Mouse (Mus musculus) G1E (cell line): ENCODE data around the gene Mark2. TPM values are rescaled to one million over a fixed set of nuclear protein-coding genes. Genes with fewer than 3 reads are reported as not detected.

ENCODE experiments used
- ATAC-seq: 2 replicates; pipeline ENCODE4 v1.8.0; 2016; ENCODE audit warnings: mild to moderate bottlenecking; ENCODE audit not compliant: insufficient number of reproducible peaks, poor library complexity, low FRiP score, severe bottlenecking; ENCODE audit errors: extremely low read depth
- DNase-seq: peaks from one replicate; pipeline ENCODE4 v3.0.0; 2012; ENCODE audit warnings: low spot score
- H3K27me3 ChIP-seq: 2 replicates; pipeline ENCODE4 v1.6.1; 2012; ENCODE audit warnings: mild to moderate bottlenecking, low read length, inconsistent platforms; ENCODE audit not compliant: insufficient read depth
- H3K36me3 ChIP-seq: replicated peaks from 2 replicates; pipeline ENCODE3; 2012; ENCODE audit warnings: mild to moderate bottlenecking, inconsistent platforms
- H3K4me1 ChIP-seq: 2 replicates; pipeline ENCODE4 v1.6.1; 2012; ENCODE audit warnings: low read depth, low read length, inconsistent platforms, mixed read lengths; ENCODE audit not compliant: insufficient read depth
- H3K4me3 ChIP-seq: 2 replicates; pipeline ENCODE4 v1.5.1; 2012; ENCODE audit warnings: low read depth, mild to moderate bottlenecking, inconsistent platforms, low read length, moderate library complexity, mixed read lengths
- H3K9me3 ChIP-seq: replicated peaks from 2 replicates; pipeline ENCODE4 v1.6.1; 2012; ENCODE audit warnings: inconsistent platforms
- CTCF ChIP-seq: IDR thresholded peaks from 2 replicates; pipeline ENCODE4 v1.5.1; 2012; ENCODE audit warnings: low read depth, low read length, inconsistent platforms, mixed read lengths
- GATA1 ChIP-seq: IDR thresholded peaks from 2 replicates; pipeline ENCODE4 v1.6.1; 2012; ENCODE audit warnings: borderline replicate concordance, low read length, inconsistent platforms, mixed read lengths
- GATA2 ChIP-seq: IDR thresholded peaks from 2 replicates; pipeline ENCODE4 v1.6.1; 2012; ENCODE audit warnings: low read depth, low read length, inconsistent platforms, borderline replicate concordance
- POLR2AphosphoS5 ChIP-seq: IDR thresholded peaks from 2 replicates; pipeline ENCODE4 v1.6.1; 2012; ENCODE audit warnings: low read depth, low read length, inconsistent platforms; ENCODE audit not compliant: insufficient replicate concordance
- TAL1 ChIP-seq: conservative IDR thresholded peaks from 2 replicates; pipeline ENCODE4 v1.6.1; 2012; ENCODE audit warnings: low read depth, low read length, inconsistent platforms, mixed read lengths
- polyA plus RNA-seq: library from polyadenylated mRNA; stranded (reverse); fragments of >175 nt; gene quantifications from 2 replicates; pipeline ENCODE4 v1.2.3, GENCODE M21; 2012
- total RNA-seq, 2 experiments: library from RNA; stranded (forward) in 1 of 2; stranded (reverse) in 1 of 2; fragments of 200-1000 nt in 1 of 2; fragments of >200 nt in 1 of 2; fragmentation: Nextera tagmentation in 1 of 2; gene quantifications; 2 replicates each; pipeline ENCODE4 v1.2.3; 2014 to 2017

Mark2 gene
- total and polyA plus RNA-seq, 3 experiments = 22.0 to 297 (median 182) TPM

GRCm38 (mm10) chr19:7335656-7336055 is 6.0 kb downstream of the Mark2 start:
- ATAC-seq = no peak
- Histone ChIP-seq H3K4me3 (no peak overlapping the region), H3K4me1 (peaks cover 51% of the 10 kb centered on the region)

GRCm38 (mm10) chr19:7334049-7334448 is 7.6 kb downstream of the Mark2 start:
- peaks cover 86% of the 10 kb centered on the region for H3K36me3 ChIP-seq
- no peak overlapping the region for H3K4me3 ChIP-seq
- H3K4me1 ChIP-seq = peaks cover 35% of the 10 kb centered on the region
- ATAC-seq (no peak), DNase-seq (no peak)
- TF ChIP-seq GATA2 = no peak
- TF ChIP-seq POLR2AphosphoS5 = no peak
- TF ChIP-seq GATA1 = no peak
- TF ChIP-seq TAL1 = no peak
- no peak for TF ChIP-seq CTCF
- H3K27me3 ChIP-seq = no peaks in the 10 kb centered on the region
- H3K9me3 ChIP-seq = no peaks in the 10 kb centered on the region

More at GRCm38 (mm10) chr19:7335656-7336055, 6.0 kb downstream of the Mark2 start:
- DNase-seq = no peak
- TF ChIP-seq GATA1 = no peak
- no peak for TF ChIP-seq CTCF
- no peak for TF ChIP-seq TAL1
- H3K9me3 ChIP-seq = no peaks in the 10 kb centered on the region
- H3K27me3 ChIP-seq = no peaks in the 10 kb centered on the region
- H3K36me3 ChIP-seq = peaks cover 86% of the 10 kb centered on the region

- TF ChIP-seq GATA2 (no peak), TAL1 (no peak), GATA1 (no peak), CTCF (no peak), POLR2AphosphoS5 (no peak)
- Histone ChIP-seq H3K27me3 (no peaks in the 10 kb centered on the region), H3K9me3 (no peaks in the 10 kb centered on the region), H3K36me3 (peaks cover 49% of the 10 kb centered on the region), H3K4me1 (peaks cover 14% of the 10 kb centered on the region), H3K4me3 (no peak overlapping the region)
- ATAC-seq = no peak
- DNase-seq = no peak
Measured at GRCm38 (mm10) chr19:7321391-7321790, 20.3 kb downstream of the Mark2 start.

- DNase-seq (no peak), ATAC-seq (no peak)
- H3K9me3 ChIP-seq = no peaks in the 10 kb centered on the region
- no peaks in the 10 kb centered on the region for H3K27me3 ChIP-seq
- peaks cover 21% of the 10 kb centered on the region for H3K4me1 ChIP-seq
- TF ChIP-seq GATA1 = no peak
- no peak for TF ChIP-seq GATA2
- no peak for TF ChIP-seq TAL1
- no peak for TF ChIP-seq POLR2AphosphoS5
- no peak for TF ChIP-seq CTCF
- peaks cover 43% of the 10 kb centered on the region for H3K36me3 ChIP-seq
- H3K4me3 ChIP-seq = no peak overlapping the region
Measured at GRCm38 (mm10) chr19:7320181-7320580, 21.5 kb downstream of the Mark2 start.

- ATAC-seq = no peak
- Histone ChIP-seq H3K9me3 (no peaks in the 10 kb centered on the region), H3K36me3 (peaks cover 49% of the 10 kb centered on the region), H3K4me3 (no peak overlapping the region), H3K27me3 (no peaks in the 10 kb centered on the region), H3K4me1 (peaks cover 37% of the 10 kb centered on the region)
- no peak for DNase-seq
- TF ChIP-seq GATA2 = no peak
- no peak for TF ChIP-seq CTCF
- TF ChIP-seq TAL1 = no peak
- TF ChIP-seq POLR2AphosphoS5 = no peak
- no peak for TF ChIP-seq GATA1
Measured at GRCm38 (mm10) chr19:7317716-7318115, 23.9 kb downstream of the Mark2 start.

- no peak for DNase-seq
- TF ChIP-seq GATA2 = no peak
- TF ChIP-seq CTCF = no peak
- TF ChIP-seq POLR2AphosphoS5 = no peak
- no peak for TF ChIP-seq GATA1
- TF ChIP-seq TAL1 = no peak
- ATAC-seq = no peak
- H3K27me3 ChIP-seq = no peaks in the 10 kb centered on the region
- H3K9me3 ChIP-seq = no peaks in the 10 kb centered on the region
- peaks cover 45% of the 10 kb centered on the region for H3K36me3 ChIP-seq
- peaks cover 40% of the 10 kb centered on the region for H3K4me1 ChIP-seq
- H3K4me3 ChIP-seq = no peak overlapping the region
Measured at GRCm38 (mm10) chr19:7316822-7317221, 24.8 kb downstream of the Mark2 start.

GRCm38 (mm10) chr19:7315587-7315984 is 26.1 kb downstream of the Mark2 start:
- Histone ChIP-seq H3K9me3 (no peaks in the 10 kb centered on the region), H3K36me3 (peaks cover 45% of the 10 kb centered on the region), H3K4me3 (no peak overlapping the region), H3K4me1 (peaks cover 53% of the 10 kb centered on the region), H3K27me3 (no peaks in the 10 kb centered on the region)
- no peak for TF ChIP-seq CTCF
- no peak for TF ChIP-seq TAL1
- TF ChIP-seq GATA1 = no peak
- no peak for TF ChIP-seq POLR2AphosphoS5
- TF ChIP-seq GATA2 = no peak
- DNase-seq = no peak
- ATAC-seq = no peak
